ENCODE assay signal across 11 mouse cellular contexts in genomic region chr6:145850789-145851188, GRCm38 (mm10). TPM values are rescaled to one million over a fixed set of nuclear protein-coding genes. Genes with fewer than 3 reads are reported as not detected.
DNase-seq lines count a peak whose midpoint lies in the region; ATAC-seq and TF ChIP-seq lines count a peak whose summit lies in the region.
"Had no signal": no experiment of that assay in that cellular context is flagged by ENCODE, and none has a peak within 500 bp of the region (broad histone marks: within the 10 kb centered on the region; RNA-seq: fewer than 3 reads in every experiment).

No protein-coding gene starts in this region.

- H3K4me2 ChIP-seq in heart, embryonic 11.5 days: no peak overlapping the region
- 0 out of 2 replicates have a peak overlapping the region, but pooled peaks have one; percentile 4 for H3K4me2 ChIP-seq in heart, embryonic 15.5 days
- peak overlapping the region; percentile 2 for H3K4me2 ChIP-seq in myocyte (ENCODE audit: low read depth)
- H3K4me2 ChIP-seq: liver, embryonic 12.5 days had no signal

- no peak overlapping the region for H3K9ac ChIP-seq in heart, embryonic 11.5 days (ENCODE audit: low read depth, low read length)
- no peak overlapping the region for H3K9ac ChIP-seq in heart, embryonic 15.5 days
- H3K9ac ChIP-seq: liver, embryonic 12.5 days had no signal

- 2% methylated on average over 2 of the region's 2 CpGs for WGBS in heart, embryonic 11.5 days (ENCODE audit: insufficient replicate concordance)
- 19% methylated on average over 2 of the region's 2 CpGs for WGBS in heart, embryonic 15.5 days
- WGBS in thymus, adult 2 months: 83% methylated on average over 2 of the region's 2 CpGs

- peak; percentile 98 for DNase-seq in heart, adult 11 months
- peak; percentile 75 for DNase-seq in cerebellum, adult 9-11 months
- DNase-seq in thymus, adult 2 months: no peak
- no peak for DNase-seq in left cerebral cortex, adult 8-10 months (ENCODE audit: low spot score in 2 of 2)
- DNase-seq: adrenal gland, adult 2 months; spleen, adult 18-20 months had no signal

- H3ac ChIP-seq in myocyte (ENCODE audit: control insufficient read depth, insufficient read length): no peak overlapping the region

- peaks cover 26% of the 10 kb centered on the region for H3K4me1 ChIP-seq in heart, embryonic 11.5 days (ENCODE audit: control insufficient read depth, insufficient read depth, low read length)
- peaks cover 31% of the 10 kb centered on the region for H3K4me1 ChIP-seq in heart, embryonic 15.5 days (replicated peaks)
- peaks cover 33% of the 10 kb centered on the region for H3K4me1 ChIP-seq in thymus, adult 2 months (replicated peaks; ENCODE audit: control insufficient read depth, insufficient read depth, low read length)

- H3K27ac ChIP-seq in heart, embryonic 11.5 days (ENCODE audit: low read depth, low read length): no peak overlapping the region
- H3K27ac ChIP-seq in heart, embryonic 15.5 days: peak overlapping the region; percentile 58
- no peak overlapping the region for H3K27ac ChIP-seq in thymus, adult 2 months (ENCODE audit: control insufficient read depth, insufficient read depth, low read length)
- H3K27ac ChIP-seq: liver, embryonic 12.5 days had no signal

- no peaks in the 10 kb centered on the region for H3K79me2 ChIP-seq in myocyte (ENCODE audit: control insufficient read depth, insufficient read depth)

- no peak for TF ChIP-seq POLR2A in myocyte (IDR thresholded peaks at IDR 0.05; ENCODE audit: insufficient read length, low read depth)
- no peak for TF ChIP-seq POLR2A in thymus, adult 2 months (IDR thresholded peaks at IDR 0.05; ENCODE audit: control insufficient read depth, extremely low read depth, insufficient read depth, low read length, poor library complexity)

- ATAC-seq in heart, embryonic 11.5 days (replicated peaks; ENCODE audit: insufficient number of reproducible peaks, low FRiP score, low TSS enrichment): no peak
- peak; percentile 66; the same call in 1 of the 2 replicates for ATAC-seq in heart, embryonic 15.5 days (replicated peaks; ENCODE audit: insufficient number of reproducible peaks, insufficient read depth, low FRiP score, low read depth)
- ATAC-seq in monocyte, adult 5-6 weeks (replicated peaks; ENCODE audit: insufficient number of reproducible peaks, low FRiP score, low TSS enrichment, poor library complexity, severe bottlenecking): no peak
- ATAC-seq: liver, embryonic 12.5 days had no signal

- no peaks in the 10 kb centered on the region for H3K27me3 ChIP-seq in heart, embryonic 11.5 days (ENCODE audit: control insufficient read depth, insufficient read depth, low read length)
- H3K27me3 ChIP-seq in heart, embryonic 15.5 days: no peaks in the 10 kb centered on the region
- H3K27me3 ChIP-seq in myocyte (ENCODE audit: control insufficient read depth, insufficient read depth, insufficient read length): no peaks in the 10 kb centered on the region
- H3K27me3 ChIP-seq in thymus, adult 2 months (ENCODE audit: control insufficient read depth, insufficient read depth, low read length): no peaks in the 10 kb centered on the region
- H3K27me3 ChIP-seq: liver, embryonic 12.5 days had no signal

- H3K9me3 ChIP-seq in heart, embryonic 11.5 days (replicated peaks; ENCODE audit: control insufficient read depth, low read length): no peaks in the 10 kb centered on the region
- no peaks in the 10 kb centered on the region for H3K9me3 ChIP-seq in heart, embryonic 15.5 days (replicated peaks)
- H3K9me3 ChIP-seq: liver, embryonic 12.5 days had no signal

- H3K36me3 ChIP-seq in heart, embryonic 11.5 days (ENCODE audit: control insufficient read depth, insufficient read depth, low read length): no peaks in the 10 kb centered on the region
- no peaks in the 10 kb centered on the region for H3K36me3 ChIP-seq in heart, embryonic 15.5 days
- H3K36me3 ChIP-seq in myocyte (ENCODE audit: control insufficient read depth, insufficient read depth): no peaks in the 10 kb centered on the region
- H3K36me3 ChIP-seq in thymus, adult 2 months (ENCODE audit: control insufficient read depth, insufficient read depth, low read length): no peaks in the 10 kb centered on the region
- H3K36me3 ChIP-seq: liver, embryonic 12.5 days had no signal

- no peak for TF ChIP-seq CTCF in thymus, adult 2 months (IDR thresholded peaks at IDR 0.05; ENCODE audit: borderline replicate concordance, control insufficient read depth, extremely low read depth, insufficient read depth, low read length, poor library complexity)

- no peak overlapping the region for H3K4me3 ChIP-seq in heart, embryonic 11.5 days (ENCODE audit: low read depth, low read length)
- no peak overlapping the region for H3K4me3 ChIP-seq in heart, embryonic 15.5 days
- H3K4me3 ChIP-seq in myocyte: no peak overlapping the region
- H3K4me3 ChIP-seq in thymus, adult 2 months (ENCODE audit: control insufficient read depth, insufficient read depth, low read length): no peak overlapping the region
- H3K4me3 ChIP-seq: liver, embryonic 12.5 days had no signal

TF ChIP-seq in myocyte, 11 proteins besides CTCF, POLR2A, EP300 and RAD21:
- no peak for TF ChIP-seq POLR2AphosphoS2 (IDR thresholded peaks at IDR 0.05; ENCODE audit: insufficient read length, low read depth)
- no peak for TF ChIP-seq E2F4 (IDR thresholded peaks at IDR 0.05; ENCODE audit: insufficient read depth)
- TF ChIP-seq TCF12 (IDR thresholded peaks at IDR 0.05; ENCODE audit: insufficient read depth, poor library complexity, severe bottlenecking): no peak
- no peak for TF ChIP-seq MYOD1 (IDR thresholded peaks at IDR 0.05; ENCODE audit: control insufficient read depth in 1 of 3, insufficient read length in 2 of 3, low read depth in 2 of 3)
- no peak for TF ChIP-seq TCF3 (IDR thresholded peaks at IDR 0.05; ENCODE audit: insufficient read length, low read depth)
- TF ChIP-seq SRF (IDR thresholded peaks at IDR 0.05; ENCODE audit: control insufficient read depth, insufficient read length, low read depth): no peak
- TF ChIP-seq MYOG (IDR thresholded peaks at IDR 0.05; ENCODE audit: control insufficient read depth in 1 of 3, insufficient read depth in 1 of 3, insufficient read length in 2 of 3, low read depth in 2 of 3): no peak
- no peak for TF ChIP-seq MAX (IDR thresholded peaks at IDR 0.05; ENCODE audit: low read depth)
- no peak for TF ChIP-seq CEBPB (IDR thresholded peaks at IDR 0.05; ENCODE audit: insufficient read depth, poor library complexity, severe bottlenecking)
- no peak for TF ChIP-seq USF1 (IDR thresholded peaks at IDR 0.05; ENCODE audit: low read depth)
- no peak for TF ChIP-seq REST (IDR thresholded peaks at IDR 0.05; ENCODE audit: insufficient read depth, insufficient read length)

RNA-seq across cellular contexts. Expression of gene Bhlhe41, which starts 14.6 kb away (rescaled TPM):
- polyA plus RNA-seq in heart, embryonic 11.5 days (2014; fragmentation: Nextera tagmentation; extraction: Ambion mirVana): 7.6 and 8.5 TPM in 2 replicates
- 5.5 and 6.6 TPM in 2 replicates for polyA plus RNA-seq in heart, embryonic 15.5 days (2015; fragmentation: Nextera tagmentation; extraction: Ambion mirVana)
- polyA plus RNA-seq in myocyte (2012; fragmentation: generic; extraction: Trizol): 15.6 TPM
- 2.9 to 9.1 TPM (median 5.9 TPM) in 3 replicates for total RNA-seq in monocyte, adult 5-6 weeks (2017)
- 10.5 and 16.1 TPM in 2 replicates for polyA plus RNA-seq in thymus, adult 2 months (2012; rRNA removed)
- total RNA-seq in left cerebral cortex, adult 8-10 months (2022): 10 to 100 TPM; 53.1 to 72.2 (median 64.1) TPM

Comparison
In these comparisons a context has a peak if more than half of its experiments do, and no peak if none do; other contexts are left out.
1. DNase-seq: peak in heart, adult 11 months (single experiment) and cerebellum, adult 9-11 months (single experiment); none in thymus, adult 2 months (single experiment) and left cerebral cortex, adult 8-10 months (0 of 2).